Mouse (Mus musculus) thymus, adult 2 months (tissue): Measurements from ENCODE around the gene Abca3. TPM values are rescaled to one million over a fixed set of nuclear protein-coding genes. Genes with fewer than 3 reads are reported as not detected.

Experiments used
- DNase-seq: peaks from one replicate; pipeline ENCODE4 v3.0.0; 2021
- H3K27ac ChIP-seq: fragments of 200-500 bp; 2 replicates; pipeline ENCODE4 v1.5.1; 2012; ENCODE audit warnings: low read length, control low read depth; ENCODE audit not compliant: control insufficient read depth, insufficient read depth
- H3K27me3 ChIP-seq: fragments of 200-500 bp; 2 replicates; pipeline ENCODE4 v1.6.1; 2012; ENCODE audit warnings: mild to moderate bottlenecking, low read length, moderate library complexity, mixed read lengths; ENCODE audit not compliant: control insufficient read depth, insufficient read depth
- H3K36me3 ChIP-seq: fragments of 200-500 bp; 2 replicates; pipeline ENCODE4 v1.6.1; 2012; ENCODE audit warnings: mild to moderate bottlenecking, low read length, moderate library complexity; ENCODE audit not compliant: control insufficient read depth, insufficient read depth
- H3K4me1 ChIP-seq: fragments of 200-500 bp; replicated peaks from 2 replicates; pipeline ENCODE4 v1.6.1; 2012; ENCODE audit warnings: low read length; ENCODE audit not compliant: control insufficient read depth, insufficient read depth
- H3K4me3 ChIP-seq: fragments of 200-500 bp; 2 replicates; pipeline ENCODE4 v1.5.1; 2012; ENCODE audit warnings: mild to moderate bottlenecking, low read length, control low read depth, moderate library complexity; ENCODE audit not compliant: control insufficient read depth, insufficient read depth
- CTCF ChIP-seq: fragments of 200-500 bp; IDR thresholded peaks from 2 replicates; pipeline ENCODE4 v1.5.1; 2012; ENCODE audit warnings: mild to moderate bottlenecking, control low read depth, low read length, moderate library complexity, borderline replicate concordance; ENCODE audit not compliant: control insufficient read depth, poor library complexity, insufficient read depth; ENCODE audit errors: extremely low read depth
- POLR2A ChIP-seq: fragments of 200-500 bp; IDR thresholded peaks from 2 replicates; pipeline ENCODE4 v1.6.1; 2012; ENCODE audit warnings: mild to moderate bottlenecking, low read length, control low read depth, moderate library complexity; ENCODE audit not compliant: control insufficient read depth, poor library complexity, insufficient read depth; ENCODE audit errors: extremely low read depth
- WGBS: fragments of 180-500 bp; shearing (Covaris S2); methylation state at CpG from one replicate; pipeline ENCODE4 v1.1.7; 2018; 5-methylcytosine and 5-hydroxymethylcytosine counted together
- polyA plus RNA-seq: library from polyadenylated mRNA; depleted of rRNA; stranded (reverse); fragments of >200 nt; gene quantifications from 2 replicates; pipeline ENCODE4 v1.2.3, GENCODE M21; 2012; rRNA removed

Gene Abca3
- 33.9 and 34.8 TPM in 2 replicates for polyA plus RNA-seq

DNA sequence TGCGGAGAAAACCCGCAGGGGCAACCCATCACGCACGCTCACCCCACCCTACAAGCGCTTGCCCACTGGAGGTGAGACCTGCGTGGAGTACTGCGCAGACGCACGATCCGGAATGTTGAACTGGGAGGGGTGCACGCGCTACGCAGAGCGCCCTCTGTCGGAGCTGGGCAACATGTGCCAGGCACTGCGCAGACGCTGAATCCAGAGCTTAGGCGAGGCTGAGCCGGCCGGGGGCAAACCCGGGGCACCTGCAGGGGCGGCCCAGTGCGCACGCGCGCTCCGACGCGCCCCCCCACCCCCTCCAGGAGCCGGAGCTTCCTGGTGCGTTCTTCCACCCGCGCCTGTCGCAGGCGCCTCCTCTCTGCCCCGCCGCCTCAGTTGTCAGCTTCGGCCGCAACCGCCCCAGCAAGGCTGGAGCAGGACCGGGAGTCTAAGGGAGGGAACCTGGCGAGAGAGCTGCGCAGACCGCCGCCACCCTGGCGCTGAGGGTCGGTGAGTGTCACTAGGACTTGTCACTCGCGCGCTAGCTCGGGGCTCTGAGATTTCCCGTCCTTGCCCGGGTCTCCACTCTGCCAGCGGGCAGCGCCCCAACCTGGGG, at the start of gene Abca3:
Abca3 (plus strand) TSS at position 191 of the 598 bp plus-strand sequence.
- H3K27ac ChIP-seq: no peak within 1 kb of the TSS
- H3K27me3 ChIP-seq: peaks cover 2% of the 10 kb centered on the region; the same call in 1 of the 2 replicates
- H3K4me3 ChIP-seq: peak within 1 kb of the TSS; percentile 76
- WGBS: under 1% methylated on average over 55 of the region's 55 CpGs
- peak; percentile 97 for DNase-seq
- TF ChIP-seq POLR2A (peak; percentile 83), CTCF (peak; percentile 92)
- H3K4me1 ChIP-seq: peaks cover 23% of the 10 kb centered on the region
- no peaks in the 10 kb centered on the region for H3K36me3 ChIP-seq

DNA sequence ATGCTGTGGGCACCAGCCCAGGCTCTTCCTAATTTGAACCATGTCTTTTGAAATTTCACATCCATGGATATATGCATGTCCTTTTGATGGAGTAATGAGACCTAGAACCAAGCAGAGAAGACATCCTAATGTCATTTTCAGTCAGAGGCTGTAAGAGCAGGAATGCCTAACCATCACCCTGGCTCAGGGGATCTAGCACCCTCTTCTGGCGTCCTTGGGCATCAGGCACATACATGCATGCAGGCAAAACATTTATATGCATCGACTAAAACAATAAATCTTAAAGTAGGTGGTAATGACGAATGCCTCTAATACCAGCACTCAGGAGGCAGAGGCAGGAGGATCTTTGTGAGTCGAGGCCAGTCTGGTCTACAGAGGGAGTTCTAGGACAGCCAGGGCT, 44.2 kb upstream of the Abca3 start:
- 24% methylated on average over 4 of the region's 4 CpGs for WGBS
- peak; percentile 41 for DNase-seq

DNA sequence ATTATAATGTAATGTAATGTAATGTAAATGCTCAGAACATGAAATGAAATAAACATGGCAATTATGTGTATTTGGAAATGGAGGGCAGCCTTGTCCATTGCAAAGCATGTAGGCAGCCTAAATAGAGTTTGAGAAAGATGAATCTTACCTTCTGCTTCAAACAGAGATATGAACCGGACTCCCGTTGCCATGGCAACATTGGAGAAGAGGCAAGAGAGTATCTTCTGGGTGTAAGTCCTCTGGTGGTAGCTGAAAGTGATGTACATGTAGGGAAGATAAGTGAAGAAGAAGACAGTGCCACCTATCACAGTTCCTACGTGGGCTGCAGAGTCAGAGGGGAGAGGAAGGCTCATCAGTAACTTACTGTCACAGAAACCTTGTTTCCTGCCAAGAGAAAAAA, 30.9 kb upstream of the Abca3 start:
- TF ChIP-seq CTCF: no peak
- H3K27me3 ChIP-seq: no peaks in the 10 kb centered on the region
- 97% methylated on average over 3 of the region's 3 CpGs for WGBS
- no peaks in the 10 kb centered on the region for H3K36me3 ChIP-seq
- no peak overlapping the region for H3K27ac ChIP-seq
- no peaks in the 10 kb centered on the region for H3K4me1 ChIP-seq
- DNase-seq: no peak
- H3K4me3 ChIP-seq: no peak overlapping the region

More for the DNA sequence above, 44.2 kb upstream of the Abca3 start:
- no peak overlapping the region for H3K27ac ChIP-seq
- H3K27me3 ChIP-seq: no peaks in the 10 kb centered on the region
- no peak overlapping the region for H3K4me3 ChIP-seq
- TF ChIP-seq CTCF (no peak), POLR2A (no peak)
- H3K36me3 ChIP-seq: no peaks in the 10 kb centered on the region
- H3K4me1 ChIP-seq: no peaks in the 10 kb centered on the region

DNA sequence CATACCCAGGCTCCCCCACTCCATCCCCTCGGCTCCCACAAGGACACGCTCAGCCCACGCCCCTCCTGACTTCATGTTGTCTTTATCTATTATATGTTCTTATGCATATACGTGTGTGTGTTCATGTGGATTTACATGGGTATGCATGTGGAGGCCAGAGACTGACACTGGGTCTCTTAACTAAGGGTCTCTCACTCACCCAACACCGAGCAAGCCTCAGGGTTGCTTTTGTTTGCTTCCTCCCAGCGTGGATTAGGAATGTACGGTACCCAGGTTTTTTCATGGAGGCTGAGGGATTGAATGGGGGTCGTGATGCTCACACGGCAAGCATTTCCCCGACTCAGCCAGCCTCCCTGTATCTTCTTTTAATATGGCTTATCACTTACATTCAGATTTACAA, 26.7 kb upstream of the Abca3 start:
- Histone ChIP-seq H3K4me3 (no peak overlapping the region), H3K27me3 (no peaks in the 10 kb centered on the region), H3K4me1 (no peaks in the 10 kb centered on the region), H3K36me3 (no peaks in the 10 kb centered on the region), H3K27ac (no peak overlapping the region)
- TF ChIP-seq POLR2A (no peak), CTCF (no peak)
- no peak for DNase-seq
- 95% methylated on average over 10 of the region's 10 CpGs for WGBS

DNA sequence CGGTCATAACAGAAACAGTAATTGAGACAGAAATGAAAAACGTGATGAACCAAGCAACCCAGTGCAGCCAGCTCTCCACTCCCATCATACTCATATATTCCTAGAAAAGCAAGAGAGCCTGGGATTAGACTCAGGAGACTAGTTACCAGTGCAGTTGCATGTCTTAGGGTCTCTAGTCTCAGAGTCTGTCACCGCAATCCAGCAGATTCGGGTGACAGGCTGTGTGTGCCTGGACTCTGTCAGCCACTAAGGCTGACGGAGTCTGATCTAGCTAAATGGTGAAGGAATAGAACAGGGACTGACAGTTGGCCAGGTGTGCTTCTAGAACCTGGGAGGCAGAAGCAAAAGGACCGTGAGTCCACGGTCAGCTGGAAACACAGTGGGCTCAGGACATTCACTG, 24.1 kb upstream of the Abca3 start:
- WGBS: 96% methylated on average over 7 of the region's 7 CpGs
- H3K36me3 ChIP-seq: no peaks in the 10 kb centered on the region
- no peak overlapping the region for H3K27ac ChIP-seq
- H3K27me3 ChIP-seq: no peaks in the 10 kb centered on the region
- H3K4me3 ChIP-seq: no peak overlapping the region
- no peaks in the 10 kb centered on the region for H3K4me1 ChIP-seq
- no peak for DNase-seq
- TF ChIP-seq POLR2A: no peak
- no peak for TF ChIP-seq CTCF

DNA sequence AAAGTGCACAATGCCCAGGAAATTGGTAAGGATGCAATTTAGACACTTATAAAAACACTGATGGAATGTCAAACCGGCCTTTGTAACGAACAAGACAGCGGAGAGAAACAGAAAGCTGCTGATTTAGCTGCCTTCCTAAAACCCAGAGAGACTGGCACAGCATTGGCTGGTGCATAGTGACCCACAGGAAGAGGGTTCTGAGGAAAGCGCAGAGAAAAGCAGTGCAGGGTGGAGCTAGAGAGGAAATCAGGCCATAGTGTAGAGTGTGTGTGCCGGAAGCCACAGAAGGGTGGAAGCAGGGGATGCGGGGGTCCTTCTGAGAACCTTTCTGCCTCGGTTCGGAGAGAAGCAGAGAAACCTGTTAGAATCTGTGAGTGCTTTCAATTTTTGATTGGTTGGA, 7.1 kb upstream of the Abca3 start:
- WGBS: 10% methylated on average over 8 of the region's 8 CpGs
- no peak for TF ChIP-seq POLR2A
- TF ChIP-seq CTCF: no peak
- DNase-seq: peak; percentile 27
- Histone ChIP-seq H3K27ac (no peak overlapping the region), H3K36me3 (no peaks in the 10 kb centered on the region), H3K27me3 (no peaks in the 10 kb centered on the region), H3K4me1 (peaks cover 4% of the 10 kb centered on the region; the same call in 1 of the 2 replicates), H3K4me3 (no peak overlapping the region)

DNA sequence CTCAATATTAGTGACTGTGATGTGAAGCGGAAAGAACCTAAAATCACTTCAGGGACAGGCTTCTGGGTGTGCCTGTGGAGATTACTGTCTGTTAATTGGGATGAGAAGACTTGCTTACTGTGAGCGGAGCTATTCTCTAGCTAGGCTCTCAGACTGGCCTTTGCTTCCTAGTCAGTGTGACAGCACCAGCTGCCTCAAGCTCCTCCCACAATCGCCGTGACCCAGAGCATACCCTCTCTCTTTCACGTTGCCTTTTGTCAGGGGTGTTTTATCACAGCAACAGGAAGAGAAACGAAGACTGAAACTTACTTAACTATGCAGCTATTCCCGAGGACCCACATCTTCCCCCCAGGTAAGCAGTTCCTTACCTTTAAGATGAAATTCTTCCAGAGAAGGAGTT, 4.9 kb upstream of the Abca3 start:
- Histone ChIP-seq H3K27ac (no peak overlapping the region), H3K36me3 (no peaks in the 10 kb centered on the region), H3K4me1 (peaks cover 12% of the 10 kb centered on the region), H3K4me3 (no peak overlapping the region), H3K27me3 (peaks cover 2% of the 10 kb centered on the region; the same call in 1 of the 2 replicates)
- TF ChIP-seq CTCF: no peak
- no peak for TF ChIP-seq POLR2A
- 69% methylated on average over 7 of the region's 7 CpGs for WGBS
- DNase-seq: peak; percentile 43
